Mouse (Mus musculus) gastrocnemius, postnatal 14 days (tissue): ENCODE data around the gene Zc3h13. TPM values are rescaled to one million over a fixed set of nuclear protein-coding genes. Genes with fewer than 3 reads are reported as not detected.

Source experiments
- DNase-seq: peaks from one replicate; pipeline ENCODE4 v3.0.0; 2021; ENCODE audit warnings: mixed read lengths
- intact Hi-C: fragments of 180-260 bp; cut with DNase I; formaldehyde crosslinking; loops from one replicate; pipeline ENCODE4 v1.15.1; 2025; ENCODE audit warnings: low total_unique reads
- long read RNA-seq, 2 experiments: library from polyadenylated mRNA; stranded (forward); transcript quantifications; one replicate each; pipeline ENCODE4 v2.0.0; 2021
- total RNA-seq, 2 experiments: library from RNA; stranded (reverse); gene quantifications; 2 replicates each; pipeline ENCODE4 v1.2.3; 2021

Gene Zc3h13
- total RNA-seq: 10 to 100 TPM; 14.4 to 16.6 TPM
- long read RNA-seq, experiment 1, full-length matches to known transcripts: 3 of 4 reads
- long read RNA-seq, experiment 1, partial matches to known transcripts: 1 of 4 reads
- long read RNA-seq, experiment 1, other reads (novel, unspliced or antisense): 0 of 4 reads
- long read RNA-seq, experiment 2, partial matches to known transcripts: 3 of 8 reads
- long read RNA-seq, experiment 2, other reads (novel, unspliced or antisense): 5 of 8 reads

GRCm38 (mm10) chr14:75284193-75284915 lies at the start of gene Zc3h13:
Gene Zc3h13, plus strand, starts transcription at chr14:75284373.
- DNase-seq: peak; percentile 94
- intact Hi-C loops: no loop called here

GRCm38 (mm10) chr14:75235552-75235951 lies 48.6 kb upstream of the Zc3h13 start:
- intact Hi-C loops: no loop called here
- no peak for DNase-seq

- intact Hi-C loops: no loop called here
- DNase-seq: no peak
These were observed 48.1 kb upstream of the Zc3h13 start for GRCm38 (mm10) chr14:75235955-75236635.

GRCm38 (mm10) chr14:75236636-75237003 lies 47.6 kb upstream of the Zc3h13 start:
- intact Hi-C loops: no loop called here
- DNase-seq: no peak

GRCm38 (mm10) chr14:75237096-75237495 lies 47.1 kb upstream of the Zc3h13 start:
- no peak for DNase-seq
- intact Hi-C loops: no loop called here

GRCm38 (mm10) chr14:75238054-75238692 lies 46.0 kb upstream of the Zc3h13 start:
- no peak for DNase-seq
- intact Hi-C loops: no loop called here

- intact Hi-C loops: no loop called here
These were observed 42.1 kb upstream of the Zc3h13 start, which contains the start of gene Cpb2 for GRCm38 (mm10) chr14:75242087-75242486. Gene Cpb2, plus strand, starts transcription at chr14:75242287.

GRCm38 (mm10) chr14:75246024-75247000 lies 37.9 kb upstream of the Zc3h13 start:
- intact Hi-C loops: no loop called here
- DNase-seq: no peak

More at GRCm38 (mm10) chr14:75242087-75242486, 42.1 kb upstream of the Zc3h13 start, which contains the start of gene Cpb2:
- DNase-seq: no peak

- no peak for DNase-seq
- intact Hi-C loops: no loop called here
These were observed 33.7 kb upstream of the Zc3h13 start for GRCm38 (mm10) chr14:75250432-75250831.

GRCm38 (mm10) chr14:75256521-75256920 lies 27.7 kb upstream of the Zc3h13 start:
- intact Hi-C loops: no loop called here

GRCm38 (mm10) chr14:75269531-75269930 lies 14.6 kb upstream of the Zc3h13 start:
- intact Hi-C loops: no loop called here
- no peak for DNase-seq

More at GRCm38 (mm10) chr14:75256521-75256920, 27.7 kb upstream of the Zc3h13 start:
- no peak for DNase-seq

- intact Hi-C loops: no loop called here
- DNase-seq: no peak
These were observed 4.5 kb upstream of the Zc3h13 start for GRCm38 (mm10) chr14:75279716-75280115.

GRCm38 (mm10) chr14:75280406-75280805 lies 3.8 kb upstream of the Zc3h13 start:
- intact Hi-C loops: no loop called here
- DNase-seq: no peak

GRCm38 (mm10) chr14:75283609-75284192 lies 472 bp upstream of the Zc3h13 start:
- DNase-seq: no peak
- intact Hi-C loops: no loop called here

- intact Hi-C loops: no loop called here
- DNase-seq: no peak
These were observed 16.9 kb downstream of the Zc3h13 start for GRCm38 (mm10) chr14:75301081-75301480.

- DNase-seq: no peak
- intact Hi-C loops: no loop called here
These were observed 19.6 kb downstream of the Zc3h13 start for GRCm38 (mm10) chr14:75303807-75304206.

GRCm38 (mm10) chr14:75307855-75308254 lies 23.7 kb downstream of the Zc3h13 start:
- intact Hi-C loops: no loop called here
- no peak for DNase-seq

- intact Hi-C loops: no loop called here
- DNase-seq: no peak
These were observed 25.3 kb downstream of the Zc3h13 start for GRCm38 (mm10) chr14:75309336-75309992.
